Mouse (Mus musculus): ENCODE data around the gene Slc22a23. TPM values are rescaled to one million over a fixed set of nuclear protein-coding genes. Genes with fewer than 3 reads are reported as not detected.

The Slc22a23 gene
- polyA plus RNA-seq, 1 experiment, result not detected

DNA sequence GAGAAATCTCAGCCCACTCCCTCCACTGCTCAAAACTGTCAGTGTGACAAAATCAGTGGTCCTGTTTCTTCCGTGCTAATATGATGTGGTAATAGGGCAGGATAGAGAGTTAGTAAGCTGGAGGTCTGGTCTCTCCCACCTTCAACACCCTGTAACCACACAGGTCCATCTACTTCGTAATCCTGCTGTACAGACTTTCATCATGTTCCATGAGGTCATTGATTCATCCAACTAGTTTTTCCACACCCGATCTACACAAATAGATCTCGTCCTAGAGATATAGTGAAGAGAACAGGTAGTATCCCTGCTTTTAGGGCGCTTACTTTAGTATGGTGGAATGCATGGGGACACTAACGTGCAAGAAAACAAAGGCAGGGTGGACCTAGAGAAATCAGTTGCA lies 63.6 kb downstream of the Slc22a23 start:
- H3K4me3 ChIP-seq (ENCODE audit: insufficient read depth, low read depth, low read length), result no peak overlapping the region
- no peak overlapping the region for H3K27ac ChIP-seq (ENCODE audit: insufficient read depth, low read depth, low read length)
- WGBS, result 96% methylated on average over 6 of the region's 6 CpGs
- TF ChIP-seq CTCF (IDR thresholded peaks at IDR 0.05; ENCODE audit: insufficient read depth, low read depth, low read length), result no peak
- TF ChIP-seq POLR2A (IDR thresholded peaks at IDR 0.05; ENCODE audit: insufficient read depth, low read depth, low read length), result no peak
- peaks cover 7% of the 10 kb centered on the region; the same call in 1 of the 2 replicates for H3K4me1 ChIP-seq (ENCODE audit: control insufficient read depth, insufficient read depth, low read length)

DNA sequence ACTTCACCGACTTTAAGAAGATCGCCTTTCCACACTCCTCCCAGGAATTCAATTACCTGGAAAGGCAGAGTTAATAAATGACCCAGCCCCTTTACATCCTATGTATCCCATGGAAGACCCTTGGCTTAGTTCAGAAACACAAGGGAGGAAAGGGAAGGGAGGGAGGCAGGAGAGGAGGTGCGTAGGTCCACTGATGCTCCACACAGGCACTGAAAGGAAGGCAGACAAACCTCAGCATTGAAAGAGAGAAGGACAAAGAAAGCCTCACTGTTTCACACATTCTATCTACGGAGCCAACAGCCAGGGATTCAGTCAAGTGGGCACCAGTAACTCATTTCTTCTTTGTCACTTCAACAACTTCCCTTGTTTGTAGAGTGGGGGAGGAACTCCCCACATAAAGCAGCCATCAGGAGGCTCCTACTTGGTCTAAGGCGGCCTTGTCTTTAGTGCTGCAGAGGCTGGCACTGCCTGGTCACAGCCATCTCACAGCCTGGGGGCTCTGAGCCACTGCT lies 66.2 kb downstream of the Slc22a23 start:
- WGBS, result 80% methylated on average over 5 of the region's 5 CpGs
- Histone ChIP-seq H3K4me1 (ENCODE audit: control insufficient read depth, insufficient read depth, low read length) (peaks cover 7% of the 10 kb centered on the region; the same call in 1 of the 2 replicates), H3K4me3 (ENCODE audit: insufficient read depth, low read depth, low read length) (no peak overlapping the region), H3K27ac (ENCODE audit: insufficient read depth, low read depth, low read length) (peak overlapping the region; percentile 50; the same call in 1 of the 2 replicates)
- no peak for TF ChIP-seq CTCF (IDR thresholded peaks at IDR 0.05; ENCODE audit: insufficient read depth, low read depth, low read length)
- no peak for TF ChIP-seq POLR2A (IDR thresholded peaks at IDR 0.05; ENCODE audit: insufficient read depth, low read depth, low read length)

DNA sequence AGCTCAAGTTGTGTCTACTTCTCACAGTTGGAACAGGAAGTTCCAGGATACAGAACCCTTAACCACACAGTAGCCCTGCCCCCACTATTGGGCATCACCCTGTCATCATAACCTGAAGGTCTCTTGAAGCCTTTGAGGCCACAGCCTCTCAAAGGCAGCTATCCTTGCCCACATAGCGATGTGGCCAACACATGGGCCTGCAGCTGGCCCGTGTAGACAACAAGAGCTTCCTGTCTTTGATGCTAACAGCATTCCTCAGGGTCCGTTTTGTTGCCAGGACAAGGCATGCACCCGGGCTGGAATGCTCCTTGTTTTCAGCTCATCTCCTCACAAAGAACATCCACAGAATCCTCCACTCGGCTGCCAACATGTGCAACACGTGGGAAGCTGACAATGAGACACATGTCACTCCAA lies 66.7 kb downstream of the Slc22a23 start:
- Histone ChIP-seq H3K4me3 (ENCODE audit: insufficient read depth, low read depth, low read length) (no peak overlapping the region), H3K4me1 (ENCODE audit: control insufficient read depth, insufficient read depth, low read length) (peaks cover 7% of the 10 kb centered on the region; the same call in 1 of the 2 replicates), H3K27ac (ENCODE audit: insufficient read depth, low read depth, low read length) (no peak overlapping the region)
- TF ChIP-seq CTCF (IDR thresholded peaks at IDR 0.05; ENCODE audit: insufficient read depth, low read depth, low read length) (no peak), POLR2A (IDR thresholded peaks at IDR 0.05; ENCODE audit: insufficient read depth, low read depth, low read length) (no peak)
- 67% methylated on average over 6 of the region's 6 CpGs for WGBS

DNA sequence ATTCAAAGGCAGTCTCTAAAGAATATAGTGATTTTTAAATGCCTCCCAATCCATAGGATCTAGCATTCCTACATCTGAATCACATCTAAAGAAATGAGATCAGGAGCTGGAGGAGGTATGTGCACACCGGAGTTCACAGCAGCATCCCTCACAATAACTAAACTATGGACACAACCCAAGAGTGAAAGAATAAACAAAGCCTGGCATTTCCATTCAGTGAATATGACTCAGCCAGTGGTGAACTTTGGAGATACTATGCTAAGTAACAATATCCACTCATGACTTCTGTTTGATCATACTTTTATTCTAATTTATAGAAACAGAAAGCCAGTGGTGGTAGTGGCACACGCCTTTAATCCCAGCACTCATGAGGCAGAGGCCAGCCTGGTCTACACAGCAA lies 67.4 kb downstream of the Slc22a23 start:
- WGBS, result 72% methylated on average over 2 of the region's 2 CpGs
- no peak overlapping the region for H3K4me3 ChIP-seq (ENCODE audit: insufficient read depth, low read depth, low read length)
- no peak overlapping the region for H3K27ac ChIP-seq (ENCODE audit: insufficient read depth, low read depth, low read length)
- no peak for TF ChIP-seq POLR2A (IDR thresholded peaks at IDR 0.05; ENCODE audit: insufficient read depth, low read depth, low read length)
- no peak for TF ChIP-seq CTCF (IDR thresholded peaks at IDR 0.05; ENCODE audit: insufficient read depth, low read depth, low read length)
- H3K4me1 ChIP-seq (ENCODE audit: control insufficient read depth, insufficient read depth, low read length), result peaks cover 7% of the 10 kb centered on the region; the same call in 1 of the 2 replicates

DNA sequence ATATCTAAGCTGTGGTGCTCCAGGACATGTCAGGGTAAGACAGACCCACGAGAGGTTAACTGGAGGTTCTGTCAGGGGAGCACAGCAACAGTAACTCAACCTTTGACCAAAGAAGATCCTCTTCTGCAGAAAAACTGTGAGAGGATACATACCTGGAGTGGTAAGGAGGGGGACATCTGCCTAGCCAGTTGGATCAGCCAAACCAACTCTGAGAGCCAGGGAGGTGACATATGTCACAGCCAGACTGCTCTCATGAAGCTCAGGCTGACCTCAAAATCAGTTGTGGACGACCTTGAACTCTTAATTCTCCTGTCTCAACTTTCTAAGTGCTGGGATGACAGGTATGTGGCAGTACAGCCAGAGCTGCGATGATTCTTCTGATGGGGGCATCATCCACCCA lies 68.0 kb downstream of the Slc22a23 start:
- Histone ChIP-seq H3K27ac (ENCODE audit: insufficient read depth, low read depth, low read length) (no peak overlapping the region), H3K4me1 (ENCODE audit: control insufficient read depth, insufficient read depth, low read length) (peaks cover 11% of the 10 kb centered on the region; the same call in 1 of the 2 replicates), H3K4me3 (ENCODE audit: insufficient read depth, low read depth, low read length) (no peak overlapping the region)
- 88% methylated on average over 3 of the region's 3 CpGs for WGBS
- TF ChIP-seq POLR2A (IDR thresholded peaks at IDR 0.05; ENCODE audit: insufficient read depth, low read depth, low read length), result no peak

DNA sequence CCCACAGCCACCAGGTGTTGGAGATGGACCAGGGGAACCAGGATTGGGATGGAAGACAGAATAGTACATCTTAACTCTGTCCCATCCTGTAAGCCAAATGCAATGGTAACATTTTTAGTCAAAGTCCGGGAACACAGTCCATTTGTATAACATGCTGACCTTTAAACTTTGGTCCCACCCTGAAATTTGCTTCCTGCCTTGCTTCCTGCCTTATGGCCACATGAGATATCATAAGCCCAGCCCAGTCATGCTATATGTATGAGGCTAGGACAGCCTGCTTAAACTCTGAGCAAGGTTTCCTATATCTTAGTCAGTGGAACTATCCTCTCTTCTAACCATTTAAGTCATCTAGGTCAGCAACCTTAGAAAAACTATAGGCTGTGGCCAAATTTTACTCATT lies 70.1 kb downstream of the Slc22a23 start:
- H3K4me3 ChIP-seq (ENCODE audit: insufficient read depth, low read depth, low read length), result no peak overlapping the region
- TF ChIP-seq CTCF (IDR thresholded peaks at IDR 0.05; ENCODE audit: insufficient read depth, low read depth, low read length) (no peak), POLR2A (IDR thresholded peaks at IDR 0.05; ENCODE audit: insufficient read depth, low read depth, low read length) (no peak)
- peaks cover 11% of the 10 kb centered on the region; the same call in 1 of the 2 replicates for H3K4me1 ChIP-seq (ENCODE audit: control insufficient read depth, insufficient read depth, low read length)
- no peak overlapping the region for H3K27ac ChIP-seq (ENCODE audit: insufficient read depth, low read depth, low read length)
- 83% methylated on average over 1 of the region's 1 CpGs for WGBS

DNA sequence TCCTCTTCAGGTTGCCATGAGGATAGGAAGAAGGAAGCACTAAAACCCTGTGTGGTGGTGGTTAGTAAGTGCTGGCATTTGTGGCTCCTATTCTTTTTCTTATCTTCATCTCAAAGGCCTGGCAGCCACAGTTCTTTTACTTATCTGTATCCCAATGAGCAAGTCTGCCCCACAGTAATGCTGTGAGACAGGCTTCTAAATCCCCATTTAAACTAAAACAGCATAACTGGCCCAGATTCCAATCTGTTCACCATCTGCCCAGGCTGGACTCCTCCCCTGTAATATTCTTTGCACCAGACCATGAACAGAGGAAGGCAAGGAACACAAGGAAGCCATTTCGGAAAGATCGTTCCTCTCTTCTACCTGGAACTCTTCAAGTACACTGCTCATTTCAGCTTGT lies 70.6 kb downstream of the Slc22a23 start:
- no peak overlapping the region for H3K27ac ChIP-seq (ENCODE audit: insufficient read depth, low read depth, low read length)
- WGBS, result 99% methylated on average over 2 of the region's 2 CpGs

DNA sequence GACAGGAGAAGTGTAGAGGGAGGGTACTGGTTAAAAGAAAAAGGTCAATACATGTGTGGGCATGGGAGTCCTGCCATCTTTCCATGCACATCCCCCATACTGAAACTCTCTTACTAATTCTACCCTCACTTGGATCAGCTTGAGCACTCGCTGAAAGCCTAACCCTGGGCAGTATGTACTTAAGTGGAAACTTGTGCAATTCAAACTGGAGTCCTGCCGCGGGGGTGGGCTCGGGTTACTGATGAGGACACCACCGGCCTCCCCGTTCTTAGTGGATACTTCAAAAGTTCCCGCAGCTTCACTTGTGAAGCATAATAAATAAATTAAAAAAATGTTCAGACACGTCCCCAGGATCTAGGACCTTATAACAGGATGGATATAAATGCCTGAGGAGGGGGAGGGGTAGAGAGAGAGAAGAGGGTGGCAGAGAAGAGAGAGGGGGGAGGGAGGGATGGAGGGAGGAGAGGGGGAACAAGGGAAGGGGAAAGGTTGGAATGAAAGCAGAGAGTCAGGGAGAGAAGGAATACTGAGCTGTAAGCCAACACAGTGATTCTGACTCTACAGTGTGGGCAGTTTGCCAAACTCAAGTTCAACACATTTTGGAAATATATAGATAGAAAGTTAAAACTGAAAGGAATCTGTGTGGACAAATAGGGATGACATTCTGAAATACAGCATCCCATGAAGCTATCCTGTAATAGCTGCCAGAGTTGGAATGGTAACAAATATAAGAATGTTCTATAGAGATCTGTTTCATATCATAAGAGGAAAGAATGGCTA lies 72.5 kb downstream of the Slc22a23 start:
- WGBS, result 40% methylated on average over 8 of the region's 8 CpGs
- Histone ChIP-seq H3K27ac (ENCODE audit: insufficient read depth, low read depth, low read length) (no peak overlapping the region), H3K4me3 (ENCODE audit: insufficient read depth, low read depth, low read length) (no peak overlapping the region), H3K4me1 (ENCODE audit: control insufficient read depth, insufficient read depth, low read length) (peaks cover 4% of the 10 kb centered on the region; the same call in 1 of the 2 replicates)
- TF ChIP-seq CTCF (IDR thresholded peaks at IDR 0.05; ENCODE audit: insufficient read depth, low read depth, low read length), result no peak
- TF ChIP-seq POLR2A (IDR thresholded peaks at IDR 0.05; ENCODE audit: insufficient read depth, low read depth, low read length), result no peak

More for the DNA sequence above, 70.6 kb downstream of the Slc22a23 start:
- H3K4me1 ChIP-seq (ENCODE audit: control insufficient read depth, insufficient read depth, low read length), result peaks cover 11% of the 10 kb centered on the region; the same call in 1 of the 2 replicates
- TF ChIP-seq CTCF (IDR thresholded peaks at IDR 0.05; ENCODE audit: insufficient read depth, low read depth, low read length) (no peak), POLR2A (IDR thresholded peaks at IDR 0.05; ENCODE audit: insufficient read depth, low read depth, low read length) (no peak)
- H3K4me3 ChIP-seq (ENCODE audit: insufficient read depth, low read depth, low read length), result no peak overlapping the region

DNA sequence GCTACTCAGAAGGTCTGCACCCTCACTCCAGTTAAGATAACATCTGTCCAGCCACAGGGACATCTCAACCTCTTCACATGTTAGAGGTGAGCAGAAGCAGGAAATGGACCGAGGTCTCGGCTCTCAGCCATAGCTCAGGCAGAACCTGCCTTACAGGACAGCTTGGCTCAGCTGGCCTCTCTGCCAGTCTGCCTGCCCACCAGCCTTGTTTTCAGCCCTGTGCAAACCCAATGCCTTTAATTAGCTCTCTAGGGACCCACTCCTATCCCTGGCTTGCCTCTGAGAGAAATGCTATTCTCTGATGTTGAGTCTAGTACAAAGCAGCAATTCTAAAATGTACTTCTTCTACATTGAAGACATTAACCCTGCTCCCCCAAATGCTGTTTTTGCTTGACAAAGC lies 73.3 kb downstream of the Slc22a23 start:
- Histone ChIP-seq H3K4me1 (ENCODE audit: control insufficient read depth, insufficient read depth, low read length) (peaks cover 4% of the 10 kb centered on the region; the same call in 1 of the 2 replicates), H3K27ac (ENCODE audit: insufficient read depth, low read depth, low read length) (no peak overlapping the region), H3K4me3 (ENCODE audit: insufficient read depth, low read depth, low read length) (no peak overlapping the region)
- no peak for TF ChIP-seq CTCF (IDR thresholded peaks at IDR 0.05; ENCODE audit: insufficient read depth, low read depth, low read length)
- TF ChIP-seq POLR2A (IDR thresholded peaks at IDR 0.05; ENCODE audit: insufficient read depth, low read depth, low read length), result no peak
- 54% methylated on average over 2 of the region's 2 CpGs for WGBS
